Mouse (Mus musculus): ENCODE measurements around the gene Clec2g.
"Not testable (repeated sequence)": the region's sequence is repeated elsewhere in the genome, so short reads cannot be mapped to it uniquely, and the experiment has no call there.

The Clec2g gene

GRCm38 (mm10) chr6:128971394-128972039, 37.3 kb downstream of the Clec2g start:
- DNase-seq (ENCODE audit: low spot score) = no peak

- DNase-seq (ENCODE audit: low spot score) = no peak
Measured at GRCm38 (mm10) chr6:128972156-128972555, 38.0 kb downstream of the Clec2g start.

GRCm38 (mm10) chr6:128972687-128973438, 38.7 kb downstream of the Clec2g start:
- DNase-seq (ENCODE audit: low spot score) = no peak

GRCm38 (mm10) chr6:128973439-128973697, 39.2 kb downstream of the Clec2g start:
- DNase-seq (ENCODE audit: low spot score) = no peak

- not testable (repeated sequence) for DNase-seq (ENCODE audit: low spot score)
Measured at GRCm38 (mm10) chr6:128974850-128975249, 40.7 kb downstream of the Clec2g start.

- DNase-seq (ENCODE audit: low spot score) = no peak
Measured at GRCm38 (mm10) chr6:128976194-128976593, 42.0 kb downstream of the Clec2g start.

- DNase-seq (ENCODE audit: low spot score) = not testable (repeated sequence)
Measured at GRCm38 (mm10) chr6:128981951-128982541, 47.9 kb downstream of the Clec2g start.

- DNase-seq (ENCODE audit: low spot score) = no peak
Measured at GRCm38 (mm10) chr6:128992337-128992736, 58.2 kb downstream of the Clec2g start.

GRCm38 (mm10) chr6:128992753-128993152, 58.6 kb downstream of the Clec2g start:
- no peak for DNase-seq (ENCODE audit: low spot score)

- no peak for DNase-seq (ENCODE audit: low spot score)
Measured at GRCm38 (mm10) chr6:128993221-128993620, 59.0 kb downstream of the Clec2g start.

GRCm38 (mm10) chr6:128994336-128994735, 60.2 kb downstream of the Clec2g start:
- no peak for DNase-seq (ENCODE audit: low spot score)

- no peak for DNase-seq (ENCODE audit: low spot score)
Measured at GRCm38 (mm10) chr6:128994742-128995141, 60.6 kb downstream of the Clec2g start.

GRCm38 (mm10) chr6:128995250-128996053, 61.3 kb downstream of the Clec2g start:
- no peak for DNase-seq (ENCODE audit: low spot score)

GRCm38 (mm10) chr6:128996054-128996767, 62.0 kb downstream of the Clec2g start:
- DNase-seq (ENCODE audit: low spot score) = no peak

GRCm38 (mm10) chr6:128996768-128997442, 62.7 kb downstream of the Clec2g start:
- DNase-seq (ENCODE audit: low spot score) = peak; percentile 31

- DNase-seq (ENCODE audit: low spot score) = no peak
Measured at GRCm38 (mm10) chr6:129001392-129001791, 67.2 kb downstream of the Clec2g start.

GRCm38 (mm10) chr6:129008552-129008951, 74.4 kb downstream of the Clec2g start:
- DNase-seq (ENCODE audit: low spot score) = no peak

- not testable (repeated sequence) for DNase-seq (ENCODE audit: low spot score)
Measured at GRCm38 (mm10) chr6:129009846-129010504, 75.8 kb downstream of the Clec2g start.

GRCm38 (mm10) chr6:129010505-129010873, 76.3 kb downstream of the Clec2g start:
- no peak for DNase-seq (ENCODE audit: low spot score)

- DNase-seq (ENCODE audit: low spot score) = not testable (repeated sequence)
Measured at GRCm38 (mm10) chr6:129012012-129012411, 77.8 kb downstream of the Clec2g start.

GRCm38 (mm10) chr6:129012966-129013365, 78.8 kb downstream of the Clec2g start:
- no peak for DNase-seq (ENCODE audit: low spot score)

Measured in spleen, adult 12 weeks (tissue).